Mouse (Mus musculus) forebrain, embryonic 10.5 days (tissue): ENCODE measurements at regions not wholly inside any gene's neighbourhood (a gene's known extent, or its start where the extent isn't known, plus 50 kb on each side); places are given as distances from the start of the nearest gene placed in this dataset.

ENCODE experiments used
- DNase-seq: peaks from one replicate; pipeline ENCODE4 v3.0.0-alpha.2; 2017; ENCODE audit warnings: low spot score; ENCODE audit errors: extremely low spot score
- H3K27ac ChIP-seq: fragments of 300-500 bp; sonication (generic); 2 replicates; pipeline ENCODE4 v1.5.1; 2016; ENCODE audit warnings: mild to moderate bottlenecking
- H3K27me3 ChIP-seq: fragments of 300-500 bp; sonication (generic); 2 replicates; pipeline ENCODE4 v1.6.1; 2016; ENCODE audit warnings: mild to moderate bottlenecking; ENCODE audit not compliant: poor library complexity, severe bottlenecking
- H3K36me3 ChIP-seq: fragments of 300-500 bp; sonication (generic); replicated peaks from 2 replicates; pipeline ENCODE4 v1.6.1; 2016; ENCODE audit warnings: mild to moderate bottlenecking, moderate library complexity
- H3K4me1 ChIP-seq: fragments of 300-500 bp; sonication (generic); 2 replicates; pipeline ENCODE4 v1.6.1; 2016
- H3K4me3 ChIP-seq: fragments of 300-500 bp; sonication (generic); 2 replicates; pipeline ENCODE4 v1.5.1; 2016; ENCODE audit warnings: mild to moderate bottlenecking, moderate library complexity
- H3K9me3 ChIP-seq: fragments of 300-500 bp; sonication (generic); 2 replicates; pipeline ENCODE4 v1.6.1; 2016; ENCODE audit warnings: mild to moderate bottlenecking, moderate library complexity
- WGBS: fragments of 180-500 bp; shearing (Covaris S2); methylation state at CpG from one replicate; pipeline ENCODE4 v1.1.7; 2016; 5-methylcytosine and 5-hydroxymethylcytosine counted together

- Histone ChIP-seq H3K4me1 (peaks cover 14% of the 10 kb centered on the region), H3K4me3 (no peak overlapping the region), H3K9me3 (peaks cover 7% of the 10 kb centered on the region; the same call in 1 of the 2 replicates), H3K36me3 (no peaks in the 10 kb centered on the region), H3K27me3 (no peaks in the 10 kb centered on the region), H3K27ac (no peak overlapping the region)
- no peak for DNase-seq
- 89% methylated on average over 6 of the region's 6 CpGs for WGBS
These were observed 50.8 kb upstream of the Zfr start for GRCm38 (mm10) chr15:12066857-12067211.

- H3K27me3 ChIP-seq, result no peaks in the 10 kb centered on the region
- 79% methylated on average over 14 of the region's 14 CpGs for WGBS
- no peak for DNase-seq
- H3K9me3 ChIP-seq, result peaks cover 6% of the 10 kb centered on the region; the same call in 1 of the 2 replicates
- no peak overlapping the region for H3K4me3 ChIP-seq
- H3K27ac ChIP-seq, result 0 out of 2 replicates have a peak overlapping the region, but pooled peaks have one; percentile 1
- peaks cover 14% of the 10 kb centered on the region for H3K4me1 ChIP-seq
- H3K36me3 ChIP-seq, result no peaks in the 10 kb centered on the region
These were observed 51.3 kb upstream of the Zfr start for GRCm38 (mm10) chr15:12066176-12066856.

GRCm38 (mm10) chr15:12054870-12055269 is 58.1 kb upstream of the Sub1 start:
- Histone ChIP-seq H3K27ac (no peak overlapping the region), H3K27me3 (no peaks in the 10 kb centered on the region), H3K4me1 (no peaks in the 10 kb centered on the region), H3K36me3 (no peaks in the 10 kb centered on the region), H3K4me3 (no peak overlapping the region), H3K9me3 (no peaks in the 10 kb centered on the region)
- no peak for DNase-seq
- WGBS, result 93% methylated on average over 3 of the region's 3 CpGs

- Histone ChIP-seq H3K27me3 (no peaks in the 10 kb centered on the region), H3K4me3 (no peak overlapping the region), H3K27ac (no peak overlapping the region), H3K9me3 (no peaks in the 10 kb centered on the region), H3K4me1 (no peaks in the 10 kb centered on the region), H3K36me3 (no peaks in the 10 kb centered on the region)
- 93% methylated on average over 7 of the region's 7 CpGs for WGBS
- DNase-seq, result no peak
These were observed 56.8 kb upstream of the Sub1 start for GRCm38 (mm10) chr15:12053610-12054009.

GRCm38 (mm10) chr15:12048965-12049364 is 52.2 kb upstream of the Sub1 start:
- DNase-seq, result no peak
- H3K4me3 ChIP-seq, result no peak overlapping the region
- H3K27ac ChIP-seq, result no peak overlapping the region
- H3K36me3 ChIP-seq, result no peaks in the 10 kb centered on the region
- H3K27me3 ChIP-seq, result no peaks in the 10 kb centered on the region
- H3K4me1 ChIP-seq, result no peaks in the 10 kb centered on the region
- 94% methylated on average over 10 of the region's 10 CpGs for WGBS
- H3K9me3 ChIP-seq, result no peaks in the 10 kb centered on the region

GRCm38 (mm10) chr15:12048214-12048507 is 51.4 kb upstream of the Sub1 start:
- H3K4me3 ChIP-seq, result no peak overlapping the region
- DNase-seq, result no peak
- 91% methylated on average over 3 of the region's 3 CpGs for WGBS

GRCm38 (mm10) chr15:12047349-12048213 is 50.8 kb upstream of the Sub1 start:
- H3K4me3 ChIP-seq, result no peak overlapping the region
- no peak for DNase-seq
- WGBS, result 89% methylated on average over 18 of the region's 18 CpGs
- H3K27ac ChIP-seq, result no peak overlapping the region
- H3K36me3 ChIP-seq, result no peaks in the 10 kb centered on the region
- H3K9me3 ChIP-seq, result no peaks in the 10 kb centered on the region
- no peaks in the 10 kb centered on the region for H3K27me3 ChIP-seq
- H3K4me1 ChIP-seq, result no peaks in the 10 kb centered on the region

More at GRCm38 (mm10) chr15:12048214-12048507, 51.4 kb upstream of the Sub1 start:
- Histone ChIP-seq H3K9me3 (no peaks in the 10 kb centered on the region), H3K27ac (no peak overlapping the region), H3K27me3 (no peaks in the 10 kb centered on the region), H3K36me3 (no peaks in the 10 kb centered on the region), H3K4me1 (no peaks in the 10 kb centered on the region)
